Mouse (Mus musculus): ENCODE measurements around the gene Hypk.

Hypk gene

GRCm38 (mm10) chr2:121452990-121453389, at the start of gene Hypk:
Gene Hypk, plus strand, starts transcription at chr2:121453290.
- no peak for DNase-seq (ENCODE audit: low read depth, low spot score)

DNA sequence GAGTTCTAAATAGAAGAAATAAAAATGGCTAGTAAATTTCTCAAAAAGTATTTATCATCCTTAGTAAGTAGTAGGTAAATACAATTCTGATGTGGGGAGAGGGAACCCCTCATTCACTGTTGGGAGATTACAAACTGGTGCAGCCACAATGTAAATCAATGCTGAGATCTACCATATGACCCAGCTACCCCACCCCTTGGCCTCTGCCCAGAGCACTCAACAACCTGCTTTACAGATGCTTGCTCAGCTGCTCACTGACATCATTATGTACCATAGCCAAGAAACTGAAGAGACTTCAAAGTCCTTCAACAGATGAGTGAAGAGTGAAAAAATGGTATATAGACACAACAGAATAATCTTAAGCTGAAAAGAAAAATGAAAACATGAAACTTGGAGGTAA, 49.8 kb upstream of the Hypk start:
- DNase-seq (ENCODE audit: low read depth, low spot score), result no peak

- DNase-seq (ENCODE audit: low read depth, low spot score), result peak; percentile 18
Measured at GRCm38 (mm10) chr2:121408160-121408559, 44.9 kb upstream of the Hypk start.

GRCm38 (mm10) chr2:121412843-121413386, 40.2 kb upstream of the Hypk start:
- no peak for DNase-seq (ENCODE audit: low read depth, low spot score)

GRCm38 (mm10) chr2:121413387-121414042, 39.6 kb upstream of the Hypk start, which contains the start of the genes Pdia3 and Catsper2:
Gene Pdia3, plus strand, starts transcription at chr2:121413775.
Gene Catsper2, minus strand, starts transcription at chr2:121413792.
- peak; percentile 76 for DNase-seq (ENCODE audit: low read depth, low spot score)

DNA sequence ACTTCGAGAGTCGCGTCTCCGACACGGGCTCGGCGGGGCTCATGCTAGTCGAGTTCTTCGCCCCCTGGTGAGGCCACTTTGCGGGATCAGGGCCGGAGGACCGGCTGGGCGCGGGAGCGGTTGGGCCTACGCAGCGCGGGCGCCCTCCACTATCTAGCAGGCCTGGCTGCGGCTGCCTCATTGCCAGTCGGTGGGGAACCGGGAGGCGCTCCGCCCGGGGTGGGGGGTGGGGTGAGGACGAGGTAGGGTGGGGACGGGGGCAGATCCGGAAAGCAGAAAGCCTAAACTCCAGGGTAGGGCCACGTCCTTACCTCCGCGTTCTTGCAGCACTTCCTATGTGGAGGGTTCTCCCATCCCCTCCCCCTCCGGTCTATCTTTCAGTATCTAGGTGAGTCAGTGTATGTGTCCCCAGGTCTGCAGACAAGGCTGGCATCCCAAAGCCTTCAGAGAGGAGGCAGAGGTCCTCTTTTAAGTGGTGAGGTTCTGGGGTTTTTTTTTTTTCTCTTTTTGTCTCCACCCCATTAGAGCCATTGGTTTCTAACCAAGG, 38.9 kb upstream of the Hypk start:
- DNase-seq (ENCODE audit: low read depth, low spot score), result no peak

- DNase-seq (ENCODE audit: low read depth, low spot score), result no peak
Measured at GRCm38 (mm10) chr2:121415103-121415502, 38.0 kb upstream of the Hypk start.

GRCm38 (mm10) chr2:121415591-121415990, 37.5 kb upstream of the Hypk start:
- DNase-seq (ENCODE audit: low read depth, low spot score), result no peak

- no peak for DNase-seq (ENCODE audit: low read depth, low spot score)
Measured at GRCm38 (mm10) chr2:121416356-121416755, 36.7 kb upstream of the Hypk start.

- DNase-seq (ENCODE audit: low read depth, low spot score), result no peak
Measured at GRCm38 (mm10) chr2:121418476-121418875, 34.6 kb upstream of the Hypk start.

GRCm38 (mm10) chr2:121423166-121423565, 29.9 kb upstream of the Hypk start:
- DNase-seq (ENCODE audit: low read depth, low spot score), result no peak

- DNase-seq (ENCODE audit: low read depth, low spot score), result no peak
Measured at GRCm38 (mm10) chr2:121425890-121426289, 27.2 kb upstream of the Hypk start.

DNA sequence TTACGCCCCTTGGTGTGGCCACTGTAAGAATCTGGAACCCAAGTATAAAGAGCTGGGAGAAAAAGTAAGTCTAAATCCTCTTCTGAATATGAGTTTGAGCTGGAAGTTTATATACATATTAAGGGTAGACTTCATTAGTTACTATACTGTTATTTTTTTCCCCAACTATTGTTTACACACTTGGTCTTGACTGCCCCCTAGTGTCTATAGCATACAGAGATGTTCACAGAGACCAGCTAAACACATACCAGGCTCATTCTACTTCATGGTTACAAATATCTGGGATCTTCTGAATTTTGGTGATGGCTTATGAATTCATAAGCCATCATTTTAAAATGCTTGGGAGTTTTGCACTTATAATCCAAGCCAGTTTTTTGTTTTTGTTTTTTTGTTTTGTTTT, 18.2 kb upstream of the Hypk start:
- no peak for DNase-seq (ENCODE audit: low read depth, low spot score)

DNA sequence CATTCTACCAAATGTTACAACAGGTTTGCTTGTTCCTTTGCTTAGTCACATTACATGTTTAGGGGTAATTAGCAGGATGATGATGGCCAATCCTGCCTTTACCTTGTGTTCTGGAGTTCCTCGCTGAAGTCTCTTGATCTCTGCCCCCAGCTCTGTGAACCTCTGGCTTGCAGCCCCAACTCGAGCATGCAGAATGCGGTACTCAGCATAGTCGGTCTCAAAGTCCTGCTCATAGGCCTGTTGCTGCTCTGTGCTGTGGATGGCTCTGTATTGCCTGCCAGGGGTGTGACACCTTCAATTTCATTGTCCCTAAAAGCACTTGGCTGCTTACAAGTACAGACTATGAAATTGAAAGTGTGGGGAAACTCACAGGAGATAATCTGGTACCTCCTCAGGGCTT, 13.3 kb upstream of the Hypk start:
- no peak for DNase-seq (ENCODE audit: low read depth, low spot score)

DNA sequence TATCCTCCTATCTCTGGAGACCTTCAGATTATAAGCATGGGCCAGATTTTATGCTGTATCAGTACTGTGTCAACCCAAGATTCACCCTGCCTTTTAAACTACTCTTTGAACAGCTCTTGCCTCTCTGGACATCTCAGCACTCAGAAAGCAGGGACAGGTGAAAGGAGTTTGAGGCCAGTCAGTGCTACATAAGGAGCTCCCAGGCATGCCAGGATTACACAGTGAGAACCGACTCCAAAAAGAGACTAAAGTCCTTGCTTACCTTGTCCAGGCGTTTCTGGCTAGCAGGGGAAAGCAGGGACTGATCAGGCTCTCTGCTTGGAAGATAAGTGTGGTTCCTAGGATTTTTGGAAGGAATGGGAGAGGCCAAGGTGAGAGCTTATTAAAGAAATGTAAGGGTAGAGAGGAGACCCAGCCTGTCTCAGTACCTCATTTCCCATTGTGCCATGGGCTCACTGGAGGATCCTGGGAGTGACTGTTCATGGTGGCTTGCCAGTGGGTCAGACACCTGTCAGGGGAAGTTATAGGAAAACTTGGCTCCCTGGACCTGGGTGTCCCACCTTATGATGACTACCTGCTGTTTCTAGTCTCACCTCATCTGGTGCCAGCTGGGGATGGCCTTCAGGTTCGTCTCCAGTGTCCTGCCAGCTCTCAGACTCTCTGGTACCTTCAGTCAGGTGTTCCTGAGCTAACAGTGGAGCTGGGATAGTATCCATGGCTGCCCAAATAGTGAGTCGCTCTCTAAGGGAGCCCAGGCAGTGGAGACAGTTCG, 12.1 kb upstream of the Hypk start:
- DNase-seq (ENCODE audit: low read depth, low spot score), result no peak

GRCm38 (mm10) chr2:121441800-121442199, 11.3 kb upstream of the Hypk start:
- DNase-seq (ENCODE audit: low read depth, low spot score), result no peak

- no peak for DNase-seq (ENCODE audit: low read depth, low spot score)
Measured at GRCm38 (mm10) chr2:121442259-121443067, 10.6 kb upstream of the Hypk start.

DNA sequence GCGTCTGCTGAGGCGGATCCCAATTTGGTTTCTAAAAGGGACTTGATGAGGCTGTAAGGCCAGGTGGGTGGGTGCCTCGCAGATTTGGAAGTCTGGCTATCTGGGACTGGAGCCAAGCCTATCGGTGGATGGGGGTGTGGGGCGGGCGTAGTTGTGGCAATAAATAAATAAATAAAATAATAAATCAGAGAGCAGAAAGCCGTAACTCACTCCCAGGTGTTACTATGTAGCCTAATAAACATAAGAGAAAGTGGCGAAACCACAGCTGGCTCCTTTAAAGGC, 10.1 kb upstream of the Hypk start:
- DNase-seq (ENCODE audit: low read depth, low spot score), result no peak

GRCm38 (mm10) chr2:121444178-121444577, 8.9 kb upstream of the Hypk start, which contains the start of gene Ell3:
Gene Ell3, minus strand, starts transcription at chr2:121444278.
- no peak for DNase-seq (ENCODE audit: low read depth, low spot score)

DNA sequence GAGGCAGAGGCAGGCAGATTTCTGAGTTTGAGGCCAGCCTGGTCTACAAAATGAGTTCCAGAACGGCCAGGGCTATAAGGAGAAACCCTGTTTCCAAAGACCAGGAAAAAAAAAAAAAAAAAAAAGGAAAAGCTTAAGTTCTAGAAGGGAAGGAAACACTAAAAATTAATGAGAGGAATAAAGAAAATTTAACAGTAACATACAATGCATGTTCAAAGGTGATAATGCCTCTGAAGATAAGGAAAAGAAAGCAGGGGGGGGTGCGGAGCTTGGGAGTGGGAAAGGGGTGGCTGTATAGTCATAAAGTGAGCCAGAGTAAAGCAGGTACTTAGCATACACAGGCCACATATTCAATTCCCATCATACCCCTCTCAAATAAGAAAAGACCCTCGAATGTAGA, 8.0 kb upstream of the Hypk start:
- DNase-seq (ENCODE audit: low read depth, low spot score), result no peak

GRCm38 (mm10) chr2:121446506-121446905, 6.6 kb upstream of the Hypk start:
- DNase-seq (ENCODE audit: low read depth, low spot score), result no peak

- no peak for DNase-seq (ENCODE audit: low read depth, low spot score)
Measured at GRCm38 (mm10) chr2:121447006-121447405, 6.1 kb upstream of the Hypk start.

Data from retina, adult 2 months (tissue).